Mouse (Mus musculus) lung, adult 10 weeks (tissue): ENCODE results near the gene Cd300a. TPM values are rescaled to one million over a fixed set of nuclear protein-coding genes. Genes with fewer than 3 reads are reported as not detected.

Experiments
- polyA plus RNA-seq: library from polyadenylated mRNA; stranded (reverse); fragments of 350-450 nt; fragmentation: Illumina TruSeq; extraction: RNeasy Lipid Tissue Mini Kit (QIAGEN cat#74804); gene quantifications from one replicate; pipeline ENCODE4 v1.2.3, GENCODE M21; 2014; ENCODE audit warnings: low read depth, low replicate concordance; ENCODE audit not compliant: insufficient read depth

The Cd300a gene
- polyA plus RNA-seq: 5.6 TPM

DNA sequence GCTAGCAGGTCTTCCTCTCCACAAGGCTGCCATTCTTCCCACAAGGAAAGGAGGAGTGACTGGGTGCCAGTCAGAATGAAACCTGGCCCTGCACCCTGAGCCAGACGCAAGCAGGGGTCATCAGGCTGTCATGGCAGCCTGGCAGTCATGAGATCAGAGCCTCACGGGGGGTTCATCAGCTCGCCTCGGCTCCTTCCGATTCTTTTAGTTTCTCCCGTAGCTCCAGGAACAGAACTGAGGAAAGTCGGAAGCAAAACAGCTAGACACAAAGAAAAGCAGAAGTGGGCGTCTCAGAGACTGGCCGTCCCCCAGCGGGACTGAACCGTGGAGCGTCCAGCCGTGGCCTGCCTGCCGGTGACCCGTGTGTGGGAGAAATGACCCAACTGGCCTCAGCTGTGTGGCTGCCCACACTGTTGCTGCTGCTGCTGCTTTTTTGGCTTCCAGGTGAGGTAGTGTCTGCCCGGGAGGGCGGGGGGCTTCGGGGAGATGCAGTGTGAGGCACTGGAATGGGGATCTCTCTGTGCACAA is at the start of gene Cd300a:
Cd300a (plus strand) TSS at position 51 of the 528 bp plus-strand sequence.

DNA sequence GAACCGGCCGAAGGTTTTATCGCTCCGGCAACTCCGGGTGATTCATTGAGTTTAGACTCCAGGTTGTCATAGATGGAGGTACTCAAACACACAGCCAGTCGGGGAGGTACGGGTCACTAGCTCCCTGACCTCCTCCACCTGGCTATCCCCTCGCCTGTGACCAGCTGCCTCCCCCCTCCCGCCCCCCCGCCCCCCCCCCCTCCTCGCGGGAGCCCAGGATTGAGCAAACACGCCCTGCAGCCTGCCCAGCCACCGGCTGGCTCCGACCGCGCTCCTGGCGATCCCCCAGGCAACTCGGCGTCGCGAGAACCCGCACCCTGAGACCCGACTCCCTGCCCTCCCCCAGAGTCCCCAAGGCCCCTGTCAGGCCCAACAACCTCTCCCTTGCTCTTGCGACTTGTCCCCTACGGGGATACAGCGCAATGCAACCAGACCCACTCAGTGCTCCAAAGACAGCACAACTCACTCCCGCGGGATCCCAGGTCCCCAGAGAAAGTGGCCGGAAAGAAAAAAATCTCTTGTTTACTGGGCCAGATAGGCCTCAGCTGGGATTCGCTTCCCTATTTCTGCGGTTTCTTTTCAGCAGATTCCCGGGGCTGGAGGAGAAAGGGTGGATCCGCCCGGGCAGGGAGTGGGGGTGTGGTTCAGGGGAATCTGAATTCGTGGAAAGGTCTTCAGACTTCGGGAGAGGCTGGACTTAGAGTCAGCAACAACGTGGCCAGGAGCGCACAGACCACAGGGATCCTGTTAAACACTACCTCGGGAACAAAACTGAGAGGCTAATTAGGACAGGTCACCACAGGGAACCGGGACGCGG is 39.2 kb upstream of the Cd300a start, which contains the start of gene Gprc5c:
Gprc5c (plus strand) TSS at position 701 of the 817 bp plus-strand sequence.

DNA sequence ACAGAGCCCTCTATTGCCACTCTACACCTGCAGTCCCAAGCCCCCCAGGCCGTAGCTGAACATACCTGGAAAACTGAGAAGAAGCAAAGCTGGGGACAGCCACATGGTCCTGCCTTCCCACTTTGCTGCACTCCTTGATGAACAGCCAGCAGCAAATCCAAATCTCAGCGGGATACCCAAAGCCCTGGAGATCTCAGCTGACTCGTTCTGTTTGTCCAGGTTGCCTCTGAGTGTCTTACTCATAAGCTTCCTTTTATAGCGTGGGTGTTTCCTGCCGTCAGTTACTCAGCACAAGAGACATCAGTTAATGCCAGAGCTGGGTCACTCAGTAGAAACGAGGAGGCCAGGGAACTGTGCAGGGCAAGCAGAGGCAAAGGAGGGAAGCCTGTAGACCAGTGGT is 44.3 kb downstream of the Cd300a start, which contains the start of gene Cd300lb:
Cd300lb (minus strand) TSS at position 243 of the 400 bp plus-strand sequence.

Other genes with a start within 250 kb of the Cd300a start
- 1,924 TPM for gene Rpl38, start 221.5 kb upstream of the Cd300a start, polyA plus RNA-seq
- gene Ttyh2, start 214.6 kb upstream of the Cd300a start, polyA plus RNA-seq: 4.1 TPM
- gene Dnaic2, start 162.6 kb upstream of the Cd300a start, polyA plus RNA-seq: 7.5 TPM
- gene Kif19a, start 124.7 kb upstream of the Cd300a start, polyA plus RNA-seq: 7.8 TPM
- gene Btbd17, start 94.1 kb upstream of the Cd300a start, polyA plus RNA-seq: 0.33 TPM
- gene Gpr142, start 91.1 kb upstream of the Cd300a start, polyA plus RNA-seq: not detected
- 5.0 TPM for gene Gprc5c, start 38.9 kb upstream of the Cd300a start, polyA plus RNA-seq
- 3.8 TPM for gene Cd300lb, start 44.3 kb downstream of the Cd300a start, polyA plus RNA-seq
- gene Cd300c, start 79.1 kb downstream of the Cd300a start, polyA plus RNA-seq: 1.2 TPM
- 4.7 TPM for gene Cd300ld, start 99.9 kb downstream of the Cd300a start, polyA plus RNA-seq
- gene Cd300c2, start 111.8 kb downstream of the Cd300a start, polyA plus RNA-seq: 24.2 TPM
- not detected for gene Cd300ld2, start 126.2 kb downstream of the Cd300a start, polyA plus RNA-seq
- gene Cd300ld4, start 137.0 kb downstream of the Cd300a start, polyA plus RNA-seq: not detected
- gene Cd300ld5, start 147.7 kb downstream of the Cd300a start, polyA plus RNA-seq: 0.79 TPM
- 2.4 TPM for gene Cd300ld3, start 158.4 kb downstream of the Cd300a start, polyA plus RNA-seq
- 1.3 TPM for gene Cd300e, start 172.1 kb downstream of the Cd300a start, polyA plus RNA-seq
- 1.1 TPM for gene Rab37, start 201.4 kb downstream of the Cd300a start, polyA plus RNA-seq
- 6.7 TPM for gene Cd300lf, start 244.0 kb downstream of the Cd300a start, polyA plus RNA-seq